Mouse (Mus musculus) lung, postnatal 0 days (tissue): ENCODE data around the gene Klf3. TPM values are rescaled to one million over a fixed set of nuclear protein-coding genes. Genes with fewer than 3 reads are reported as not detected.

Experiments
- ATAC-seq: fragments of 200-750 bp; cut with Nextera tagmentation; 2 replicates; pipeline ENCODE4 v1.8.0; 2017; ENCODE audit warnings: moderate library complexity
- DNase-seq: peaks from one replicate; pipeline ENCODE4 v3.0.0-alpha.2; 2016; ENCODE audit warnings: low spot score
- H3K27ac ChIP-seq: fragments of 300-500 bp; sonication (generic); 2 replicates; pipeline ENCODE4 v1.5.1; 2014; ENCODE audit warnings: antibody characterized with exemption, mild to moderate bottlenecking, low read length, mixed read lengths
- H3K27me3 ChIP-seq: fragments of 300-500 bp; sonication (generic); replicated peaks from 2 replicates; pipeline ENCODE4 v1.6.1; 2014; ENCODE audit warnings: low read length, mixed read lengths; ENCODE audit not compliant: insufficient read depth
- H3K36me3 ChIP-seq: fragments of 300-500 bp; sonication (generic); 2 replicates; pipeline ENCODE4 v1.6.1; 2014; ENCODE audit warnings: low read length, mixed read lengths; ENCODE audit not compliant: insufficient read depth
- H3K4me1 ChIP-seq: fragments of 300-500 bp; sonication (generic); 2 replicates; pipeline ENCODE4 v1.6.1; 2014; ENCODE audit warnings: antibody characterized with exemption, low read depth, low read length, mixed read lengths; ENCODE audit not compliant: insufficient read depth
- H3K4me2 ChIP-seq: fragments of 300-500 bp; sonication (generic); replicated peaks from 2 replicates; pipeline ENCODE4 v1.6.1; 2014; ENCODE audit warnings: low read depth, mild to moderate bottlenecking, low read length, moderate library complexity, mixed read lengths
- H3K4me3 ChIP-seq: fragments of 300-500 bp; sonication (generic); 2 replicates; pipeline ENCODE4 v1.5.1; 2014; ENCODE audit warnings: low read depth, low read length
- H3K9ac ChIP-seq: fragments of 300-500 bp; sonication (generic); replicated peaks from 2 replicates; pipeline ENCODE4 v1.6.1; 2014; ENCODE audit warnings: low read depth, mild to moderate bottlenecking
- H3K9me3 ChIP-seq: fragments of 300-500 bp; sonication (generic); 2 replicates; pipeline ENCODE4 v1.6.1; 2016; ENCODE audit warnings: low read length, mixed read lengths
- CTCF ChIP-seq: IDR thresholded peaks from 2 replicates; pipeline ENCODE4 v1.5.1; 2016; ENCODE audit warnings: antibody characterized with exemption, mild to moderate bottlenecking
- EP300 ChIP-seq: IDR thresholded peaks from 2 replicates; pipeline ENCODE4 v1.6.1; 2016; ENCODE audit warnings: antibody characterized with exemption, mild to moderate bottlenecking, control low read depth
- WGBS: fragments of 180-500 bp; shearing (Covaris S2); extraction: QIAGEN DNeasy Blood & Tissue Kit; methylation state at CpG from one replicate; pipeline ENCODE4 v1.1.7; 2014; 5-methylcytosine and 5-hydroxymethylcytosine counted together
- polyA plus RNA-seq: library from polyadenylated mRNA; unstranded; fragments of >200 nt; fragmentation: Nextera tagmentation; extraction: Ambion mirVana; gene quantifications from 2 replicates; pipeline ENCODE4 v1.2.1, GENCODE M21; 2015

The Klf3 gene
- polyA plus RNA-seq, 1 experiment from 2014 or later, result 89.7 TPM

- H3K4me3 ChIP-seq, result no peak overlapping the region
- H3K4me1 ChIP-seq, result no peaks in the 10 kb centered on the region
- WGBS, result 79% methylated on average over 5 of the region's 5 CpGs
- ATAC-seq (no peak), DNase-seq (no peak)
- H3K4me2 ChIP-seq, result no peak overlapping the region
- no peaks in the 10 kb centered on the region for H3K9me3 ChIP-seq
- no peaks in the 10 kb centered on the region for H3K36me3 ChIP-seq
- no peak overlapping the region for H3K9ac ChIP-seq
- no peak for TF ChIP-seq EP300
- TF ChIP-seq CTCF, result no peak
- no peaks in the 10 kb centered on the region for H3K27me3 ChIP-seq
- H3K27ac ChIP-seq, result no peak overlapping the region
Measured at GRCm38 (mm10) chr5:64778211-64778610, 25.0 kb upstream of the Klf3 start.

- no peak for ATAC-seq
- H3K4me1 ChIP-seq, result no peaks in the 10 kb centered on the region
- WGBS, result 81% methylated on average over 2 of the region's 2 CpGs
Measured at GRCm38 (mm10) chr5:64779285-64779684, 23.9 kb upstream of the Klf3 start.

GRCm38 (mm10) chr5:64780778-64781177, 22.4 kb upstream of the Klf3 start:
- ATAC-seq (peak; percentile 71), DNase-seq (peak; percentile 61)
- no peak overlapping the region for H3K9ac ChIP-seq
- 56% methylated on average over 7 of the region's 7 CpGs for WGBS
- no peaks in the 10 kb centered on the region for H3K4me1 ChIP-seq
- H3K27ac ChIP-seq, result no peak overlapping the region
- H3K4me2 ChIP-seq, result no peak overlapping the region
- H3K4me3 ChIP-seq, result no peak overlapping the region
- TF ChIP-seq CTCF, result no peak
- no peak for TF ChIP-seq EP300
- H3K9me3 ChIP-seq, result no peaks in the 10 kb centered on the region
- H3K27me3 ChIP-seq, result no peaks in the 10 kb centered on the region
- H3K36me3 ChIP-seq, result no peaks in the 10 kb centered on the region

More at GRCm38 (mm10) chr5:64779285-64779684, 23.9 kb upstream of the Klf3 start:
- Histone ChIP-seq H3K9me3 (no peaks in the 10 kb centered on the region), H3K27me3 (no peaks in the 10 kb centered on the region), H3K4me2 (no peak overlapping the region), H3K9ac (no peak overlapping the region), H3K4me3 (no peak overlapping the region), H3K36me3 (no peaks in the 10 kb centered on the region), H3K27ac (no peak overlapping the region)
- no peak for DNase-seq
- TF ChIP-seq CTCF (no peak), EP300 (no peak)

- DNase-seq (no peak), ATAC-seq (no peak)
- H3K4me3 ChIP-seq, result no peak overlapping the region
- TF ChIP-seq EP300, result no peak
- TF ChIP-seq CTCF, result no peak
- no peak overlapping the region for H3K4me2 ChIP-seq
- H3K27me3 ChIP-seq, result no peaks in the 10 kb centered on the region
- H3K9me3 ChIP-seq, result no peaks in the 10 kb centered on the region
- no peaks in the 10 kb centered on the region for H3K4me1 ChIP-seq
- no peak overlapping the region for H3K27ac ChIP-seq
- whole genome bisulfite sequencing, result 81% methylated on average over 1 of the region's 1 CpGs
- no peak overlapping the region for H3K9ac ChIP-seq
- no peaks in the 10 kb centered on the region for H3K36me3 ChIP-seq
Measured at GRCm38 (mm10) chr5:64788175-64788574, 15.0 kb upstream of the Klf3 start.

- ATAC-seq (no peak), DNase-seq (no peak)
- Histone ChIP-seq H3K36me3 (no peaks in the 10 kb centered on the region), H3K9me3 (peaks cover 4% of the 10 kb centered on the region; the same call in 1 of the 2 replicates), H3K9ac (no peak overlapping the region), H3K27me3 (no peaks in the 10 kb centered on the region), H3K4me1 (no peaks in the 10 kb centered on the region; the same call in 1 of the 2 replicates), H3K4me3 (no peak overlapping the region), H3K27ac (no peak overlapping the region), H3K4me2 (no peak overlapping the region)
- no peak for TF ChIP-seq CTCF
- no peak for TF ChIP-seq EP300
- WGBS, result 63% methylated on average over 4 of the region's 4 CpGs
Measured at GRCm38 (mm10) chr5:64798209-64798608, 5.0 kb upstream of the Klf3 start.

- ATAC-seq (no peak), DNase-seq (no peak)
- no peak for TF ChIP-seq CTCF
- Histone ChIP-seq H3K4me1 (peaks cover 5% of the 10 kb centered on the region; the same call in 1 of the 2 replicates), H3K9me3 (no peaks in the 10 kb centered on the region), H3K27ac (no peak overlapping the region), H3K9ac (no peak overlapping the region), H3K36me3 (no peaks in the 10 kb centered on the region), H3K27me3 (no peaks in the 10 kb centered on the region), H3K4me2 (no peak overlapping the region), H3K4me3 (no peak overlapping the region)
- 93% methylated on average over 2 of the region's 2 CpGs for WGBS
Measured at GRCm38 (mm10) chr5:64801545-64801944, 1.6 kb upstream of the Klf3 start.

GRCm38 (mm10) chr5:64802143-64802542, 1.0 kb upstream of the Klf3 start:
- Histone ChIP-seq H3K27ac (peak overlapping the region; percentile 99), H3K9ac (peak overlapping the region; percentile 53), H3K4me3 (peak overlapping the region; percentile 95), H3K36me3 (no peaks in the 10 kb centered on the region), H3K4me1 (peaks cover 7% of the 10 kb centered on the region; the same call in 1 of the 2 replicates), H3K9me3 (no peaks in the 10 kb centered on the region), H3K4me2 (peak overlapping the region; percentile 67), H3K27me3 (no peaks in the 10 kb centered on the region)
- ATAC-seq, result no peak
- TF ChIP-seq CTCF (no peak), EP300 (no peak)
- 14% methylated on average over 8 of the region's 8 CpGs for WGBS
- peak; percentile 13 for DNase-seq
